Mouse (Mus musculus) kidney, postnatal 0 days (tissue): Measurements from ENCODE around the gene H2-T22. TPM values are rescaled to one million over a fixed set of nuclear protein-coding genes. Genes with fewer than 3 reads are reported as not detected.

Source experiments
- ATAC-seq: fragments of 200-750 bp; cut with Nextera tagmentation; replicated peaks from 2 replicates; pipeline ENCODE4 v1.8.0; 2017; ENCODE audit warnings: low read depth, moderate number of reproducible peaks, moderate TSS enrichment, moderate library complexity; ENCODE audit not compliant: low FRiP score
- DNase-seq: peaks from one replicate; pipeline ENCODE4 v3.0.0-alpha.2; 2016; ENCODE audit warnings: low spot score
- H3K27ac ChIP-seq: fragments of 300-500 bp; sonication (generic); 2 replicates; pipeline ENCODE4 v1.5.1; 2014; ENCODE audit warnings: mild to moderate bottlenecking
- H3K27me3 ChIP-seq: fragments of 300-500 bp; sonication (generic); 2 replicates; pipeline ENCODE4 v1.6.1; 2014; ENCODE audit warnings: low read length, mixed read lengths; ENCODE audit not compliant: insufficient read depth
- H3K36me3 ChIP-seq: fragments of 300-500 bp; sonication (generic); 2 replicates; pipeline ENCODE4 v1.6.1; 2014; ENCODE audit warnings: low read length, mixed read lengths; ENCODE audit not compliant: insufficient read depth
- H3K4me1 ChIP-seq: fragments of 300-500 bp; sonication (generic); replicated peaks from 2 replicates; pipeline ENCODE4 v1.6.1; 2014; ENCODE audit warnings: antibody characterized with exemption, low read length, mixed read lengths; ENCODE audit not compliant: insufficient read depth
- H3K4me2 ChIP-seq: fragments of 300-500 bp; sonication (generic); 2 replicates; pipeline ENCODE4 v1.6.1; 2014; ENCODE audit warnings: mild to moderate bottlenecking, low read length, moderate library complexity, mixed read lengths
- H3K4me3 ChIP-seq: fragments of 300-500 bp; sonication (generic); replicated peaks from 2 replicates; pipeline ENCODE4 v1.5.1; 2014; ENCODE audit warnings: low read depth, low read length
- H3K9ac ChIP-seq: fragments of 300-500 bp; sonication (generic); 2 replicates; pipeline ENCODE4 v1.6.1; 2014; ENCODE audit warnings: low read depth, low read length
- H3K9me3 ChIP-seq: fragments of 300-500 bp; sonication (generic); replicated peaks from 2 replicates; pipeline ENCODE4 v1.6.1; 2016; ENCODE audit warnings: low read length, inconsistent platforms, mixed read lengths
- CTCF ChIP-seq: IDR thresholded peaks from 2 replicates; pipeline ENCODE4 v1.5.1; 2016; ENCODE audit warnings: antibody characterized with exemption, low read depth, mild to moderate bottlenecking, moderate library complexity
- WGBS: fragments of 180-500 bp; shearing (Covaris S2); extraction: QIAGEN DNeasy Blood & Tissue Kit; methylation state at CpG from one replicate; pipeline ENCODE4 v1.1.7; 2014; 5-methylcytosine and 5-hydroxymethylcytosine counted together
- polyA plus RNA-seq: library from polyadenylated mRNA; unstranded; fragments of >200 nt; fragmentation: Nextera tagmentation; extraction: Ambion mirVana; gene quantifications from 2 replicates; pipeline ENCODE4 v1.2.1, GENCODE M21; 2015

The H2-T22 gene
- polyA plus RNA-seq, 1 experiment from 2014 or later: 16.4 TPM

DNA sequence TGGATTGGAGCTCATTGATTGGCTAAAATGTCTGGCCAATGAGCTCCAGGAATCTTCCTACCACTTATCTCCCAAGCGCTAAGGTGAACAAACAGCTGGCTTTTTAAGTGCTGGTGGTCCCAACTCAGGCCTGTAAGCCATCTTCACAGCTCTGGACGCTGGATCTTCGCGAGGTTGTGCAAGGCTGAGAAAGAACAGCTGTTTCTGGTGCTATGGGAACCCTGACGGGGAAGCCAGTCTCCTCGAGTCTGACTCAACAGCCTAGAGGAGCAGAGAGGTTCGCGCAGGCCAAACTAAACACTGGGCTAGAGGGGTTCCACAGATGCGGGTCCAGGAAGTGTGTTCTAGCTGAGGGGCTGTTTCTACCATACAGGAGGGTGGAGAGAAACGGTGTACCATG lies 50.8 kb downstream of the H2-T22 start:
- H3K36me3 ChIP-seq: peaks cover 20% of the 10 kb centered on the region
- WGBS: 29% methylated on average over 10 of the region's 10 CpGs
- H3K9ac ChIP-seq: no peak overlapping the region
- H3K4me2 ChIP-seq: no peak overlapping the region
- no peaks in the 10 kb centered on the region for H3K27me3 ChIP-seq
- H3K9me3 ChIP-seq: no peaks in the 10 kb centered on the region
- ATAC-seq (no peak), DNase-seq (peak; percentile 65)
- no peak overlapping the region for H3K27ac ChIP-seq
- H3K4me1 ChIP-seq: no peaks in the 10 kb centered on the region
- H3K4me3 ChIP-seq: no peak overlapping the region
- no peak for TF ChIP-seq CTCF

Other genes starting within 250 kb of the H2-T22 start
- 83.6 and 93.1 TPM in 2 replicates for gene Ier3, start 221.1 kb downstream of the H2-T22 start, polyA plus RNA-seq
- gene Flot1, start 219.5 kb downstream of the H2-T22 start, polyA plus RNA-seq: 52.2 and 54.5 TPM in 2 replicates
- 503 and 575 TPM in 2 replicates for gene Tubb5, start 204.4 kb downstream of the H2-T22 start, polyA plus RNA-seq
- 5.4 and 5.6 TPM in 2 replicates for gene Mdc1, start 201.2 kb downstream of the H2-T22 start, polyA plus RNA-seq
- gene Nrm, start 181.4 kb downstream of the H2-T22 start, polyA plus RNA-seq: 36.9 and 44.6 TPM in 2 replicates
- gene Ppp1r18, start 177.2 kb downstream of the H2-T22 start, polyA plus RNA-seq: 16.2 and 17.2 TPM in 2 replicates
- 29.2 and 33.3 TPM in 2 replicates for gene Dhx16, start 162.9 kb downstream of the H2-T22 start, polyA plus RNA-seq
- gene 2310061I04Rik, start 145.3 kb downstream of the H2-T22 start, polyA plus RNA-seq: 36.6 and 39.1 TPM in 2 replicates
- 28.4 and 36.9 TPM in 2 replicates for gene Atat1, start 132.7 kb downstream of the H2-T22 start, polyA plus RNA-seq
- gene Mrps18b, start 126.4 kb downstream of the H2-T22 start, polyA plus RNA-seq: 88.4 and 94.7 TPM in 2 replicates
- 28.8 and 29.7 TPM in 2 replicates for gene Ppp1r10, start 126.3 kb downstream of the H2-T22 start, polyA plus RNA-seq
- 78.6 and 90.2 TPM in 2 replicates for gene Abcf1, start 73.0 kb downstream of the H2-T22 start, polyA plus RNA-seq
- gene Gnl1, start 62.9 kb downstream of the H2-T22 start, polyA plus RNA-seq: 38.2 and 43.7 TPM in 2 replicates
- gene Prr3, start 62.5 kb downstream of the H2-T22 start, polyA plus RNA-seq: 27.9 and 29.3 TPM in 2 replicates
- 1.3 and 1.7 TPM in 2 replicates for gene H2-T24, start 22.2 kb downstream of the H2-T22 start, polyA plus RNA-seq
- gene H2-T23, start 9.9 kb downstream of the H2-T22 start, polyA plus RNA-seq: 14.2 and 16.1 TPM in 2 replicates
- not detected in 2 replicates for gene Gm6034, start 214 bp upstream of the H2-T22 start, polyA plus RNA-seq
- gene Gm11127, start 15.6 kb upstream of the H2-T22 start, polyA plus RNA-seq: 0.13 and 0.22 TPM in 2 replicates
- gene Gm19684, start 78.9 kb upstream of the H2-T22 start, polyA plus RNA-seq: not detected in 2 replicates
- not detected in 2 replicates for gene Gm7030, start 86.7 kb upstream of the H2-T22 start, polyA plus RNA-seq
- not detected in 2 replicates for gene Gm8909, start 125.8 kb upstream of the H2-T22 start, polyA plus RNA-seq
- not detected in 2 replicates for gene H2-T3, start 147.5 kb upstream of the H2-T22 start, polyA plus RNA-seq
- 119 and 137 TPM in 2 replicates for gene Rpp21, start 215.3 kb upstream of the H2-T22 start, polyA plus RNA-seq
- gene Trim39, start 229.5 kb upstream of the H2-T22 start, polyA plus RNA-seq: 9.6 and 10.2 TPM in 2 replicates
- not detected in 2 replicates for gene H2-M10.2, start 243.7 kb upstream of the H2-T22 start, polyA plus RNA-seq